Mouse (Mus musculus) heart, adult 2 months (tissue): ENCODE results near the gene Med13. TPM values are rescaled to one million over a fixed set of nuclear protein-coding genes. Genes with fewer than 3 reads are reported as not detected.

Experiments used
- DNase-seq, 2 experiments: peaks; one replicate each; pipeline ENCODE4 v3.0.0; 2021
- H3K27ac ChIP-seq: fragments of 200-600 bp; 2 replicates; pipeline ENCODE4 v1.8.1; 2022
- H3K27me3 ChIP-seq: fragments of 200-500 bp; 2 replicates; pipeline ENCODE4 v1.6.1; 2012; ENCODE audit warnings: mild to moderate bottlenecking, low read length, inconsistent platforms, mixed read lengths; ENCODE audit not compliant: control insufficient read depth, insufficient read depth
- H3K36me3 ChIP-seq: fragments of 200-500 bp; 2 replicates; pipeline ENCODE4 v1.6.1; 2012; ENCODE audit warnings: low read length, inconsistent platforms; ENCODE audit not compliant: control insufficient read depth, insufficient read depth
- H3K4me1 ChIP-seq: fragments of 200-500 bp; 2 replicates; pipeline ENCODE4 v1.6.1; 2011; ENCODE audit warnings: low read length; ENCODE audit not compliant: control insufficient read depth, insufficient read depth
- H3K4me3 ChIP-seq: fragments of 200-600 bp; 2 replicates; pipeline ENCODE4 v1.8.1; 2022
- H3K79me2 ChIP-seq: fragments of 200-500 bp; replicated peaks from 2 replicates; pipeline ENCODE4 v1.6.1; 2012; ENCODE audit warnings: mild to moderate bottlenecking, inconsistent platforms, low read length, moderate library complexity, mixed read lengths; ENCODE audit not compliant: control insufficient read depth, insufficient read depth
- H3K9ac ChIP-seq: fragments of 200-500 bp; 2 replicates; pipeline ENCODE4 v1.6.1; 2012; ENCODE audit warnings: low read depth, mild to moderate bottlenecking, control low read depth, inconsistent platforms, low read length, mixed read lengths
- CTCF ChIP-seq: fragments of 200-600 bp; IDR thresholded peaks from 2 replicates; pipeline ENCODE4 v1.8.1; 2022; ENCODE audit warnings: antibody characterized with exemption, mild to moderate bottlenecking, moderate library complexity
- EP300 ChIP-seq: fragments of 200-500 bp; IDR thresholded peaks from 2 replicates; pipeline ENCODE4 v1.6.1; 2011; ENCODE audit warnings: low read depth, low read length, control low read depth; ENCODE audit not compliant: insufficient read depth
- POLR2A ChIP-seq: fragments of 200-500 bp; IDR thresholded peaks from 2 replicates; pipeline ENCODE4 v1.6.1; 2011; ENCODE audit warnings: mild to moderate bottlenecking, low read depth, low read length, control low read depth; ENCODE audit not compliant: insufficient read depth
- WGBS: fragments of 180-500 bp; shearing (Covaris S2); methylation state at CpG from one replicate; pipeline ENCODE4 v1.1.7; 2018; 5-methylcytosine and 5-hydroxymethylcytosine counted together
- intact Hi-C: fragments of 180-260 bp; cut with DNase I; formaldehyde crosslinking; loops from one replicate; pipeline ENCODE4 v1.15.1; 2025
- polyA plus RNA-seq: library from polyadenylated mRNA; depleted of rRNA; stranded (reverse); fragments of >200 nt; gene quantifications from 2 replicates; pipeline ENCODE4 v1.2.3, GENCODE M21; 2012
- total RNA-seq, 2 experiments: library from RNA; stranded (reverse); gene quantifications; 2 replicates each; pipeline ENCODE4 v1.2.3; 2021

Gene Med13
- total and polyA plus RNA-seq, 3 experiments = 15.9 to 36.6 (median 32.2) TPM

GRCm38 (mm10) chr11:86291714-86292113 is 65.7 kb downstream of the Med13 start:
- Histone ChIP-seq H3K27me3 (no peaks in the 10 kb centered on the region), H3K36me3 (peaks cover 12% of the 10 kb centered on the region), H3K4me3 (no peak overlapping the region)

GRCm38 (mm10) chr11:86285729-86286128 is 71.7 kb downstream of the Med13 start:
- TF ChIP-seq POLR2A (no peak), CTCF (no peak), EP300 (no peak)
- no peak overlapping the region for H3K4me3 ChIP-seq
- peaks cover 2% of the 10 kb centered on the region for H3K4me1 ChIP-seq
- WGBS = 49% methylated on average over 8 of the region's 8 CpGs
- no peak overlapping the region for H3K27ac ChIP-seq
- intact Hi-C loops = loop anchor here (5.0 kb wide), 1 partner anchor 72 kb away; the partner anchor contains the start of gene Med13
- H3K9ac ChIP-seq = no peak overlapping the region
- peaks cover 13% of the 10 kb centered on the region for H3K36me3 ChIP-seq
- no peaks in the 10 kb centered on the region for H3K27me3 ChIP-seq
- peak in 1 of 2 experiments; percentile 6 for DNase-seq
- H3K79me2 ChIP-seq = no peaks in the 10 kb centered on the region

More at GRCm38 (mm10) chr11:86291714-86292113, 65.7 kb downstream of the Med13 start:
- WGBS = 93% methylated on average over 6 of the region's 6 CpGs
- no peak overlapping the region for H3K9ac ChIP-seq
- no peaks in the 10 kb centered on the region; the same call in 1 of the 2 replicates for H3K79me2 ChIP-seq
- intact Hi-C loops = no loop called here
- DNase-seq = no peak
- TF ChIP-seq CTCF (no peak), EP300 (no peak), POLR2A (no peak)
- no peak overlapping the region for H3K27ac ChIP-seq
- no peaks in the 10 kb centered on the region for H3K4me1 ChIP-seq

- H3K4me3 ChIP-seq = no peak overlapping the region
- intact Hi-C loops = loop anchor here (10.0 kb wide), 1 partner anchor 216 kb away; no protein-coding TSS in a partner anchor
- no peak for DNase-seq
- H3K79me2 ChIP-seq = no peaks in the 10 kb centered on the region
- H3K27ac ChIP-seq = no peak overlapping the region
- H3K9ac ChIP-seq = no peak overlapping the region
- H3K27me3 ChIP-seq = no peaks in the 10 kb centered on the region
- H3K4me1 ChIP-seq = no peaks in the 10 kb centered on the region
- peaks cover 4% of the 10 kb centered on the region for H3K36me3 ChIP-seq
- WGBS = 93% methylated on average over 6 of the region's 6 CpGs
- TF ChIP-seq EP300 (no peak), CTCF (no peak), POLR2A (no peak)
These were observed 78.8 kb downstream of the Med13 start for GRCm38 (mm10) chr11:86278442-86279102.

GRCm38 (mm10) chr11:86257460-86258076 is 99.8 kb downstream of the Med13 start, which contains the start of gene Ints2:
Gene Ints2 (minus strand): TSS chr11:86257575.
- Histone ChIP-seq H3K79me2 (no peaks in the 10 kb centered on the region), H3K4me3 (peak within 1 kb of the TSS; percentile 67), H3K27ac (peak within 1 kb of the TSS; percentile 89), H3K27me3 (no peaks in the 10 kb centered on the region), H3K4me1 (peaks cover 1% of the 10 kb centered on the region; the same call in 1 of the 2 replicates), H3K36me3 (no peaks in the 10 kb centered on the region), H3K9ac (peak within 1 kb of the TSS; percentile 71)
- TF ChIP-seq POLR2A (peak; percentile 94), CTCF (no peak), EP300 (0 out of 2 replicates have a peak, but pooled peaks have one; percentile 16)
- peak; percentile 94 to 96 for DNase-seq
- WGBS = 4% methylated on average over 32 of the region's 32 CpGs
- intact Hi-C loops = loop anchor here (1.0 to 5.0 kb wide), 2 partner anchors 55 to 101 kb away; partner anchors contain the start of gene Brip1

GRCm38 (mm10) chr11:86257054-86257453 is 100.3 kb downstream of the Med13 start:
- WGBS = under 1% methylated on average over 22 of the region's 22 CpGs
- Histone ChIP-seq H3K9ac (peak overlapping the region; percentile 71), H3K27me3 (no peaks in the 10 kb centered on the region), H3K4me1 (peaks cover 1% of the 10 kb centered on the region; the same call in 1 of the 2 replicates), H3K4me3 (peak overlapping the region; percentile 67), H3K79me2 (no peaks in the 10 kb centered on the region), H3K36me3 (no peaks in the 10 kb centered on the region), H3K27ac (peak overlapping the region; percentile 89)
- DNase-seq = no peak
- intact Hi-C loops = loop anchor here (1.0 to 5.0 kb wide), 2 partner anchors 55 to 101 kb away; partner anchors contain the start of gene Brip1
- TF ChIP-seq EP300 = no peak
- no peak for TF ChIP-seq CTCF
- no peak for TF ChIP-seq POLR2A
